Mouse (Mus musculus) embryonic fibroblast, embryonic 13.5 days (primary cell): ENCODE results near the gene Oca2.

Experiments
- CTCF ChIP-seq: IDR thresholded peaks from 2 replicates; pipeline ENCODE4 v1.5.1; 2011; ENCODE audit warnings: mild to moderate bottlenecking, control low read depth, low read length, moderate library complexity, borderline replicate concordance; ENCODE audit not compliant: insufficient read depth
- POLR2A ChIP-seq: IDR thresholded peaks from 2 replicates; pipeline ENCODE4 v1.6.1; 2011; ENCODE audit warnings: low read depth, mild to moderate bottlenecking, control low read depth, low read length, moderate library complexity

- TF ChIP-seq POLR2A = no peak
- no peak for TF ChIP-seq CTCF
Observed at GRCm38 (mm10) chr7:56201483-56202218, 37.9 kb upstream of the Oca2 start.
